Mouse (Mus musculus) lung, adult 2 months (tissue): ENCODE measurements around the gene Cct8l1.

Experiments used
- CTCF ChIP-seq: fragments of 200-500 bp; IDR thresholded peaks from 2 replicates; pipeline ENCODE4 v1.5.1; 2011; ENCODE audit warnings: mild to moderate bottlenecking, low read length, control low read depth; ENCODE audit not compliant: insufficient read depth
- POLR2A ChIP-seq: fragments of 200-500 bp; IDR thresholded peaks from 2 replicates; pipeline ENCODE4 v1.6.1; 2011; ENCODE audit warnings: low read depth, mild to moderate bottlenecking, control low read depth, low read length, borderline replicate concordance; ENCODE audit errors: extremely low read depth

DNA sequence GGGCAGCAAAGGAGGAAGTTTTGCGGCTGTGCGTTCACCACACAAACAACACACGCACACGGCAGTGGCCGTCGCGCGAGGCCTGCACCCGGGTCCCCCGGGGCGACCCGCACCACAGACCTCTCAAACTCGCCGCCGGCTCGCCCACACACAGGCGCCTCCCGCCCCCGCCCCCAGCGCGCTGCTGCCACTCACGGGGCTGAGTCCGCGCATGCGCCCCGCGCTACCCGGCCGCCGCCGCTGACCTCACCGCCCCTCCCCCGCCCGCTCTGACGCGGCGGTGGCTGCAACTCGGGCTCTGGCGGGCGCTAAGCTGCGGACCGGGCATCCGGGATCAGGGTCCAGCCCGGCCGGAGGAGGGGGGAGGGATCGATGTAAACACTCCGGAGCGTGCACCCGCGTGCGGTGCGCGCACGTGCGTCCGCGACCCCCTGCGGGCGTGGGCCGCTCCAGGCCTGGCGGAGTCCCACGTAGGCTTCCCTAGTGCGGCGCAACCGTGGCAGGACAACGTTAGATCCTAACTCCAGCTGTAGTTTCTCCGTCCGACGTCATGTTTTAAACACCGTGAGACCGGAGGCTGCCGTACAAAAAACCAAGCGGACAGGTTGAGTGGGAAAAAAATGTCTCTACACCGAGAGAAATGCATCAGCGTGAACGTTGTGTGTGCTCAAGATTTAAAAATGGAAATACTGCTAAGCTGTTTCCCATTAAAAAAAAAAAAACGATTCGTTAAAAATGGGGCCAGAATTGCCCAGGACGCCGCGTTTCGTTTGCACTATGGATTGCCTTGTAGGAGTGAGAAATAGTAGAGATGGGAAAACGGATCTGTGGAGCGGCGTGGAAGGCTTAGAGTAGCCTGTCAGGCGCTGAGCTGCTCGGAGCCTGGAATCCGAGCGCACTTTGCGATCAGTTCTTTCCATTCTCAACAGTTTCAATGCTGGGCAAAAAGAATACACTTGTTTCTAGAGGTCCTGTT lies 16.2 kb upstream of the Cct8l1 start:
- TF ChIP-seq CTCF (no peak), POLR2A (peak; percentile 27)
